Mouse (Mus musculus) G1E (cell line): ENCODE results near the gene Zfp184. TPM values are rescaled to one million over a fixed set of nuclear protein-coding genes. Genes with fewer than 3 reads are reported as not detected.

Experiments used
- ATAC-seq: 2 replicates; pipeline ENCODE4 v1.8.0; 2016; ENCODE audit warnings: mild to moderate bottlenecking; ENCODE audit not compliant: insufficient number of reproducible peaks, poor library complexity, low FRiP score, severe bottlenecking; ENCODE audit errors: extremely low read depth
- DNase-seq: peaks from one replicate; pipeline ENCODE4 v3.0.0; 2012; ENCODE audit warnings: low spot score
- H3K27me3 ChIP-seq: 2 replicates; pipeline ENCODE4 v1.6.1; 2012; ENCODE audit warnings: mild to moderate bottlenecking, low read length, inconsistent platforms; ENCODE audit not compliant: insufficient read depth
- H3K36me3 ChIP-seq: replicated peaks from 2 replicates; pipeline ENCODE3; 2012; ENCODE audit warnings: mild to moderate bottlenecking, inconsistent platforms
- H3K4me1 ChIP-seq: 2 replicates; pipeline ENCODE4 v1.6.1; 2012; ENCODE audit warnings: low read depth, low read length, inconsistent platforms, mixed read lengths; ENCODE audit not compliant: insufficient read depth
- H3K4me3 ChIP-seq: 2 replicates; pipeline ENCODE4 v1.5.1; 2012; ENCODE audit warnings: low read depth, mild to moderate bottlenecking, inconsistent platforms, low read length, moderate library complexity, mixed read lengths
- H3K9me3 ChIP-seq: replicated peaks from 2 replicates; pipeline ENCODE4 v1.6.1; 2012; ENCODE audit warnings: inconsistent platforms
- CTCF ChIP-seq: IDR thresholded peaks from 2 replicates; pipeline ENCODE4 v1.5.1; 2012; ENCODE audit warnings: low read depth, low read length, inconsistent platforms, mixed read lengths
- GATA1 ChIP-seq: IDR thresholded peaks from 2 replicates; pipeline ENCODE4 v1.6.1; 2012; ENCODE audit warnings: borderline replicate concordance, low read length, inconsistent platforms, mixed read lengths
- GATA2 ChIP-seq: IDR thresholded peaks from 2 replicates; pipeline ENCODE4 v1.6.1; 2012; ENCODE audit warnings: low read depth, low read length, inconsistent platforms, borderline replicate concordance
- POLR2AphosphoS5 ChIP-seq: IDR thresholded peaks from 2 replicates; pipeline ENCODE4 v1.6.1; 2012; ENCODE audit warnings: low read depth, low read length, inconsistent platforms; ENCODE audit not compliant: insufficient replicate concordance
- TAL1 ChIP-seq: conservative IDR thresholded peaks from 2 replicates; pipeline ENCODE4 v1.6.1; 2012; ENCODE audit warnings: low read depth, low read length, inconsistent platforms, mixed read lengths
- polyA plus RNA-seq: library from polyadenylated mRNA; stranded (reverse); fragments of >175 nt; gene quantifications from 2 replicates; pipeline ENCODE4 v1.2.3, GENCODE M21; 2012
- total RNA-seq, 2 experiments: library from RNA; stranded (forward) in 1 of 2; stranded (reverse) in 1 of 2; fragments of 200-1000 nt in 1 of 2; fragments of >200 nt in 1 of 2; fragmentation: Nextera tagmentation in 1 of 2; gene quantifications; 2 replicates each; pipeline ENCODE4 v1.2.3; 2014 to 2017

Gene Zfp184
- total and polyA plus RNA-seq, 3 experiments, result 0.26 to 20.1 (median 3.6) TPM

DNA sequence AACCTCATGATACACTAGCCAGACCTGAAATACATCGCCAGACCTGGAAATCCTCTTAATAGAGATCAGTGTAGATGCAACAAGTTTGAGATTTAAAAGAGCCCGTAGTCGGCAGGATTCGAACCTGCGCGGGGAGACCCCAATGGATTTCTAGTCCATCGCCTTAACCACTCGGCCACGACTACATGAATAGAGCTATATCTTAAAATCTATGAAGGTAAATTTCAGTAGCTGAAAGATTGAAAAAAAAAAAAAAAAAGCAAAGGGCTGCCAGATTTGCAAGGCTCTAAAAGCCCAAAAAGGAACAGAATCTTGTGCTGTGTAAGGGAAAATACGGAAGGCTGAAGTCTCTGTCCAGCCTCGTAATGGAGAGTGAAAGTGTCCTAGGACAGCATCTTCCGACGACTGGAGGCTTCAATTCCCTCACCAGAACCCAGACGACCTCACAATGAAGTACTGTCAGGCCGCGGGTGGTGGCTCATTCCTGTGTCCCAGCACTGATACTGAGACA is 4.0 kb upstream of the Zfp184 start:
- TF ChIP-seq POLR2AphosphoS5, result no peak
- TF ChIP-seq GATA2, result no peak
- no peak for TF ChIP-seq CTCF
- no peak for TF ChIP-seq GATA1
- no peak for TF ChIP-seq TAL1
- no peak for ATAC-seq
- peaks cover 37% of the 10 kb centered on the region for H3K4me1 ChIP-seq

DNA sequence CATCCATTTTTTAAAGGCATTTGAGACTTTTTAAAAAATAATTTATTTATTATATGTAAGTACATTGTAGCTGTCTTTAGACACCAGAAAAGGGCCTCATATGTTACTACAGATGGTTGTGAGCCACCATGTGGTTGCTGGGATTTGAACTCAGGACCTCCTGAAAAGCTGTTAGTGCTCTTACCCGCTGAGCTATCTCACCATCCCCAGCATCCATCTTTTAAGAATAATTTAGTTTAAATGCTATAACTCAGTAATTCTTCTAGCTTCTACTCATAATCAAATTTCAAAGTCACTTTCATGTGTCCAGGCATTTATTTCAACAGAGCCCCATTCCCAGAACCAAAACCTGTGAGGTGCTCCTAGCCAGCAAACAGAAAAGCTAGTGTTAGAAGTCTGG is 1.2 kb upstream of the Zfp184 start:
- ATAC-seq (no peak), DNase-seq (no peak)
- Histone ChIP-seq H3K4me1 (peaks cover 18% of the 10 kb centered on the region), H3K4me3 (no peak overlapping the region), H3K9me3 (no peaks in the 10 kb centered on the region), H3K36me3 (no peaks in the 10 kb centered on the region), H3K27me3 (peaks cover 3% of the 10 kb centered on the region; the same call in 1 of the 2 replicates)
- TF ChIP-seq POLR2AphosphoS5 (no peak), CTCF (no peak), GATA2 (no peak), GATA1 (no peak), TAL1 (no peak)

More for the DNA sequence above, 4.0 kb upstream of the Zfp184 start:
- DNase-seq, result no peak
- no peaks in the 10 kb centered on the region for H3K36me3 ChIP-seq
- peak overlapping the region; percentile 65 for H3K4me3 ChIP-seq
- H3K27me3 ChIP-seq, result peaks cover 3% of the 10 kb centered on the region; the same call in 1 of the 2 replicates
- H3K9me3 ChIP-seq, result no peaks in the 10 kb centered on the region

DNA sequence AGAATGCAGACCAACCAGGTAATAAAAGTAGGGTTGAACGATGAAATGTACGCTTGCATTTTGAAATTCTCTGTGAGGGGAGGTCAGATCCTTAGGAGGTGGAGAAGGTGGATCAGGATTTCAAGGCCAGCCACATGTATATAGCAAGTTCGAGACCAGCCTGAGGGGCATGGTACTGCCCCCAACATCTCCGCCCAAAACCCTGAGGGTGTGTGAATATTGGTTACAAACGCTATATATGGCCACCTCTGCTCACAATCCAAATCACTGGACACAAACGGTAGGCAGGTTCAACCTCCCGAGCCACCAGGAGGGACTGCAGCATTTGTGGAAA is 335 bp upstream of the Zfp184 start:
- Histone ChIP-seq H3K27me3 (peaks cover 3% of the 10 kb centered on the region; the same call in 1 of the 2 replicates), H3K9me3 (no peaks in the 10 kb centered on the region), H3K36me3 (no peaks in the 10 kb centered on the region), H3K4me1 (peaks cover 18% of the 10 kb centered on the region), H3K4me3 (peak overlapping the region; percentile 89)
- no peak for ATAC-seq
- no peak for TF ChIP-seq POLR2AphosphoS5
- no peak for TF ChIP-seq TAL1
- TF ChIP-seq GATA1, result no peak
- no peak for TF ChIP-seq CTCF
- TF ChIP-seq GATA2, result no peak
- DNase-seq, result no peak

DNA sequence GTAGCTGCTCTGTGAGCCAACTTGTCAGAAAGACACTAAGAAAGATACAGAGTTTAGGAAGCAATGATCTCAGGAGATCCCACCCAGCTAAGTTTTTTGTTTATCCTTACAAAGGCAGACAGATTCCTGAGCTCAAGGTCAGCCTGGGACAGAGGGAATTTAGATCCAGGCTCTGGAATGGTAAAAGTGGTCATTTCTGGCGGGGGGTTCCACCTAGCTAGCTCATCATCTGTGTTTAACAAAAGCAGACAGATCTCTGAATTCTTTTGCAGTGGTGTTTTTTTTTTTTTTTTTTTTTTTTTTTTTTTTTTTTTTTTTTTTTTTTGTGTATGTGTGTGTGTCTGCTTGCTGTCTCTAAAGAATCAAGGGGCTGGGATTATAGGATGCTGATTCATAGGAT is 24.4 kb downstream of the Zfp184 start:
- Histone ChIP-seq H3K36me3 (no peaks in the 10 kb centered on the region), H3K4me1 (peaks cover 3% of the 10 kb centered on the region; the same call in 1 of the 2 replicates), H3K4me3 (no peak overlapping the region), H3K9me3 (no peaks in the 10 kb centered on the region), H3K27me3 (peaks cover 25% of the 10 kb centered on the region)
- no peak for ATAC-seq
- TF ChIP-seq TAL1 (no peak), POLR2AphosphoS5 (no peak), GATA2 (no peak), GATA1 (no peak), CTCF (no peak)
- DNase-seq, result no peak

DNA sequence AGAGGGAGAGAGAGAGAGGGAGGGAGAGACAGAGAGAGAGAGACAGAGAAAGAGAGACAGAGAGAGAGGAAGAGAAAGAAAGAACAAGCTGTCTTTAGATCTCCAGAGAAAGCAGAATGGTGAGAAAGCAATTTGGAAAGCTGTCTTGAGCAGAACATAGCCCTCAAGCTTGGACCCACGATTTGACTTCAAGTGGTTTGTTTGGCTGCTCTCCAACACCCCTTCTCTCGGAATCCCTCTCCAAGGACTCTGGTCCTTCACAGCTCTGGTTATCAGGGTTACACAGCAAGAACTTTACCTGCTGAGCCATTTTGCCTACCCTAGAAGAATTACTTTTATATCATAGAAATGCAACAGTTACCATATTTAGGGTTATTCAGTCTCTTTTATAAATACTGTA is 24.9 kb downstream of the Zfp184 start:
- TF ChIP-seq CTCF (no peak), POLR2AphosphoS5 (no peak), GATA1 (no peak), GATA2 (no peak), TAL1 (no peak)
- DNase-seq, result no peak
- peaks cover 3% of the 10 kb centered on the region; the same call in 1 of the 2 replicates for H3K4me1 ChIP-seq
- ATAC-seq, result no peak
- H3K4me3 ChIP-seq, result no peak overlapping the region
- H3K36me3 ChIP-seq, result no peaks in the 10 kb centered on the region
- no peaks in the 10 kb centered on the region for H3K9me3 ChIP-seq
- peaks cover 24% of the 10 kb centered on the region for H3K27me3 ChIP-seq

DNA sequence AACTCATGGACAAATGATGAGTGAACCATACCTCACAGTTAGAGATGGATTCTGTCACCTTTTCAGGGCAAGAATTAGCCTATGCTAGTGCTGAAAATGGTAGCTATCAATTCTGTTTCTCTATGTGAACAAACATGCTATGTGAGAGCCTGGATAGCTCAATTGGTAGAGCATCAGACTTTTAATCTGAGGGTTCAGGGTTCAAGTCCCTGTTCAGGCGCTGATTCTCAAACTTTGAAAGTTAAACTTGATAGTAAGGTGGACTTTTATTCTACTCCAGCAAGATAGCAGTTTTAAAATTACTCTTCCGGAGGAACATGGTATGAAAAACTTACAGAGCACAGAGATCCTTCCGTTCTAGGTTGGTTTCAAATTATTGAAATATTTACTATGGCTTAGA is 26.7 kb downstream of the Zfp184 start:
- Histone ChIP-seq H3K27me3 (peaks cover 18% of the 10 kb centered on the region), H3K36me3 (no peaks in the 10 kb centered on the region), H3K9me3 (no peaks in the 10 kb centered on the region), H3K4me3 (no peak overlapping the region), H3K4me1 (peaks cover 6% of the 10 kb centered on the region; the same call in 1 of the 2 replicates)
- DNase-seq (no peak), ATAC-seq (no peak)
- TF ChIP-seq GATA2 (no peak), GATA1 (no peak), POLR2AphosphoS5 (no peak), TAL1 (no peak), CTCF (no peak)
